Mouse (Mus musculus) E14TG2a.4 (cell line): ENCODE data around the gene Actr8.

Experiments used
- CTCF ChIP-seq: conservative IDR thresholded peaks from 2 replicates; pipeline ENCODE4 v1.5.1; 2014; ENCODE audit warnings: low read length
- NANOG ChIP-seq: IDR thresholded peaks from 2 replicates; pipeline ENCODE4 v1.6.1; 2014; ENCODE audit warnings: borderline replicate concordance, low read length, mixed read lengths

- TF ChIP-seq CTCF: no peak
- TF ChIP-seq NANOG: no peak
Observed at GRCm38 (mm10) chr14:29935516-29935915, 42.6 kb upstream of the Actr8 start.
